Mouse (Mus musculus) left cerebral cortex, postnatal 14 days (tissue): ENCODE data around the gene Asna1. TPM values are rescaled to one million over a fixed set of nuclear protein-coding genes. Genes with fewer than 3 reads are reported as not detected.

Experiments
- DNase-seq, 2 experiments: peaks; one replicate each; pipeline ENCODE4 v3.0.0; 2021 to 2022; ENCODE audit warnings: low spot score in 2 of 2, mixed read lengths in 1 of 2
- intact Hi-C: fragments of 180-260 bp; cut with DNase I; formaldehyde crosslinking; loops from one replicate; pipeline ENCODE4 v1.15.1; 2025
- total RNA-seq, 2 experiments: library from RNA; stranded (reverse); gene quantifications; 2 replicates each; pipeline ENCODE4 v1.2.3; 2021

The Asna1 gene
- total RNA-seq, 2 experiments from 2014 or later: 116 to 117 TPM

- intact Hi-C loops: no loop called here
- peak; percentile 95 to 97 for DNase-seq
These were observed 46.7 kb downstream of the Asna1 start, which contains the start of gene Junb for GRCm38 (mm10) chr8:84978248-84978940. Junb (minus strand) TSS chr8:84978718.

- intact Hi-C loops: no loop called here
- peak; percentile 64 to 76 for DNase-seq
These were observed 47.4 kb downstream of the Asna1 start for GRCm38 (mm10) chr8:84977435-84978247.

- intact Hi-C loops: loop anchor here (1.0 kb wide), 1 partner anchor 13 kb away; the partner anchor contains the start of gene Hook2
- no peak for DNase-seq
These were observed 48.2 kb downstream of the Asna1 start for GRCm38 (mm10) chr8:84976763-84977434.

- intact Hi-C loops: loop anchor here (1.0 kb wide), 1 partner anchor 14 kb away; the partner anchor contains the start of gene Hook2
- peak; percentile 96 for DNase-seq
These were observed 48.9 kb downstream of the Asna1 start for GRCm38 (mm10) chr8:84976031-84976762.

DNA sequence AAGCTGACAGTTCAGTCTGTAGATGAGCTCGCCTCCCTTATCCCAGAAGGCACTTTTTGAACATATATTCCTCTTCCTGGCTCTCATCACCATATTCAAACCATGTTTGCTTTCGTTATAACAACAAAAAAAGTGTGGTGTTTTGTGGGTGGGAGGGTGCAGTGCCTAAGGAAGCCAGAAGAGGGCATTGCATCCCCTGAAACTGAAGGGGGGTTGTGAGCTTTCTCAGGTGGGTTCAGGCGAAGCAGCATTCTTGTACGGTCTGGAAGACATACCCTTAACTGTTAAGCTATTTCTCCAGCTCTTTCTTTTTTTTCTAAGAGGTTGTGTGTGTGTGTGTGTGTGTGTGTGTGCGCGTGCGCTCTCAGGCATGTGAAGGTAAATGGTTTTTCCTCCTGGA is 49.6 kb downstream of the Asna1 start:
- peak; percentile 72 to 78 for DNase-seq
- intact Hi-C loops: loop anchor here (2.0 kb wide), 1 partner anchor 51 kb away; the partner anchor contains the start of gene Trir

- intact Hi-C loops: loop anchor here (2.0 kb wide), 1 partner anchor 52 kb away; the partner anchor contains the start of gene Trir
These were observed 50.4 kb downstream of the Asna1 start for GRCm38 (mm10) chr8:84974543-84975142.

DNA sequence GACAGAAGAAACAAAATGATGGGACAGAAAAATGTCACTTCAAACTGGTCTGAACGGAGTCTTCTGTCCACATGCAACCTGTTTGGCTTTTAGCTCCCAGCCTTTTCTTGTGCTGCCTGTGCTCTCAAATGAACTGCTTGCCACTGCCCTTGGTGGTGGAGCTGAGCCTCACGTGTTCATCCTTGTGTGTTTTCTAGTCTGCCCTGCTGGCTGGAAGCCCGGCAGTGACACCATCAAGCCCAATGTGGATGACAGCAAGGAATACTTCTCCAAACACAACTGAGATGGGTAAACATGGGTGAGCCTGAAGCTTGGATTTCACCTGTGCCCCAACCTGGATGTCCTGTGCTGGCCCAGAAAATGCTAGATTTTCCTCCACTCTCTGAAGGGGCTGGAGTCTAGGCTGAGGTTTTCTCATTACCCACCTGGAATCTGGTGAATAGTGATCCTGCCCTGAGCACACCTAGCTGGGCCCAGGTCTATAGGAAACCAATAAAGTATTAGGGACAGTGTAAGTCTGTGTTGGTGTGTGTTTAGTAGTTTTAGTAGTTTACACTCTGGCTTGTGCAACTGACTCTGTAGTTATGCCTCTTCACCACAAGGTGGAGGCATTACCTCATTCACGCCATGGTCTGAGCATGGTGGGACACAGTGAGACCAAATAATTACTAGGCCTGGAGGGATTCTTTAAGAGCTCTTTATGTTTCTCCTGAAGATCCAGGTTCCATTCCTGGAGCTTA is 51.1 kb downstream of the Asna1 start:
- DNase-seq: peak; percentile 64 to 75
- intact Hi-C loops: loop anchor here (2.0 kb wide), 1 partner anchor 53 kb away; the partner anchor contains the start of gene Trir

More at GRCm38 (mm10) chr8:84974543-84975142, 50.4 kb downstream of the Asna1 start:
- DNase-seq: no peak

DNA sequence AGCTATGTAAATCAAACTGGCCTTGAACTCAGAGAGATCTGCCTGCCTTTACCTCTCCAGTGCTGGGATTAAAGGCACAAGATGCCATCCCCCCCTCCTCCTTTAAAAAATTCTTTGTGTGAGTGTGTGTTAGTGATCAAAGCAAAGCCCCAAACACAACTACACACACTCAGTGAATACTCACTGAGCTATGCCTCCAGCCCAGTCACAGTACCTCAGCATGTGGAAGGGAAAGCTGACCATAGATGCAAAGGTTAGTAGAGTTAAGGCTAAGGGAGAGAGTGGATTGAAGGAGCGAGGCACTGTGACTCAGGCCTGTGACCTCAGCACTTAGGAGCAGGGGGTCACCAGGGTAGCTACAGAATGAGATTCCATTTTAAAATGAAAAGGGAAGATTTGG is 52.0 kb downstream of the Asna1 start:
- no peak for DNase-seq
- intact Hi-C loops: no loop called here

- intact Hi-C loops: no loop called here
- no peak for DNase-seq
These were observed 54.2 kb downstream of the Asna1 start for GRCm38 (mm10) chr8:84970913-84971312.

DNA sequence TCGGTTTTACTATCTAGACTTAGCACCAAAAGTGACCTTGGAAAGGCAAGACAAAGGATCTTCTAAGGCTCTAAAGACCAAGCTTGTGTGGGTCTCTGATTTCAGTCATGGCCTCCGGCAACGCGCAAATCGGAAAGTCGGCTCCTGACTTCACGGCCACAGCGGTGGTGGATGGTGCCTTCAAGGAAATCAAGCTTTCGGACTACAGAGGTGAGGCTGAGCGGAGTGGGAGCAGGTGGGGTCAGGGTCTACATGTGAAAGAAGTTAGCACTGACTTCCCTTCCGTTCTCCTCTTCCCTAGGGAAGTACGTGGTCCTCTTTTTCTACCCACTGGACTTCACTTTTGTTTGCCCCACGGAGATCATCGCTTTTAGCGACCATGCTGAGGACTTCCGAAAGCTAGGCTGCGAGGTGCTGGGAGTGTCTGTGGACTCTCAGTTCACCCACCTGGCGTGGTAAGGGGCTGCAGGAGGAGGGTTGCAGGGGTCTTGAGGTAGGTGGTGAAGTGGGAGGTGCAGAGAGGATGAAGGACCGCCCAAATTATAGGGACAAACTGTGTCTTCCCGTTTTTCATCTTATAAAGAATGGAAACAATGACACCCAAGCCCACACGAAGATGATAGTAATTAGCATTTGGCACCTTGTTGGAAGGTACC is 54.8 kb downstream of the Asna1 start:
- no peak for DNase-seq
- intact Hi-C loops: no loop called here

- intact Hi-C loops: no loop called here
- peak in 1 of 2 experiments; percentile 76 for DNase-seq
These were observed 55.6 kb downstream of the Asna1 start, which contains the start of the genes Gm49661, Prdx2 and Rnaseh2a for GRCm38 (mm10) chr8:84969241-84970134. Gm49661 (minus strand) TSS chr8:84969433. Prdx2 (plus strand) TSS chr8:84969587. Rnaseh2a (minus strand) TSS chr8:84969767.

DNA sequence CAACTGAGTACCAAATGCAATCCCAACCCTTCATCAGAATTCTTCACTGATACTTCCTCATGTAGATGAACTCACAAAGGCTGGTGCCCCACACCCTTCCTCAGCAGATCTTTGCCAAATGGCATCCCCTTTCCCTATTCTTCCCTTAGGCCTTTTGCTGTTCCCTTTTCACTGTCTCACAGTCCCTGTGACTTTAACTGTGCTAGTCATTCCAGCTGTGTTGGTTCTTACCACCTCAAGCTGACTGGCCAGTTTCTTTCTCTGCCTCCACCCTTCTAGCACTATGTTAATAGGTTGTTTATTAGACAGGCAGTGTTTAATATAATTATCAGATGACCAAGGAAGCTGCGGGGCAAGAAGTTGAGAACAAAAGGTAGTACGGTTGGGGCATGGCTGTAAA is 56.4 kb downstream of the Asna1 start:
- intact Hi-C loops: no loop called here
- DNase-seq: no peak
